Mouse (Mus musculus) stomach, embryonic 15.5 days (tissue): Measurements from ENCODE around the gene Pla2g4a. TPM values are rescaled to one million over a fixed set of nuclear protein-coding genes. Genes with fewer than 3 reads are reported as not detected.

Experiments used
- ATAC-seq: fragments of 200-750 bp; cut with Nextera tagmentation; 2 replicates; pipeline ENCODE4 v1.8.0; 2017; ENCODE audit warnings: low read depth, moderate number of reproducible peaks, moderate TSS enrichment; ENCODE audit not compliant: insufficient read depth, low FRiP score
- H3K27ac ChIP-seq: fragments of 300-500 bp; sonication (generic); 2 replicates; pipeline ENCODE4 v1.5.1; 2015; ENCODE audit warnings: mild to moderate bottlenecking, inconsistent platforms
- H3K27me3 ChIP-seq: fragments of 300-500 bp; sonication (generic); replicated peaks from 2 replicates; pipeline ENCODE4 v1.6.1; 2015; ENCODE audit warnings: inconsistent platforms
- H3K36me3 ChIP-seq: fragments of 300-500 bp; sonication (generic); 2 replicates; pipeline ENCODE4 v1.6.1; 2015; ENCODE audit warnings: inconsistent platforms
- H3K4me1 ChIP-seq: fragments of 300-500 bp; sonication (generic); 2 replicates; pipeline ENCODE4 v1.6.1; 2015; ENCODE audit warnings: inconsistent platforms
- H3K4me2 ChIP-seq: fragments of 300-500 bp; sonication (generic); 2 replicates; pipeline ENCODE4 v1.6.1; 2015; ENCODE audit warnings: mild to moderate bottlenecking, inconsistent platforms
- H3K4me3 ChIP-seq: fragments of 300-500 bp; sonication (generic); replicated peaks from 2 replicates; pipeline ENCODE4 v1.5.1; 2015; ENCODE audit warnings: inconsistent platforms
- H3K9ac ChIP-seq: fragments of 300-500 bp; sonication (generic); 2 replicates; pipeline ENCODE4 v1.6.1; 2015; ENCODE audit warnings: inconsistent platforms
- H3K9me3 ChIP-seq: fragments of 300-500 bp; sonication (generic); 2 replicates; pipeline ENCODE4 v1.6.1; 2016; ENCODE audit warnings: inconsistent platforms
- WGBS: fragments of 180-500 bp; shearing (Covaris S2); methylation state at CpG from one replicate; pipeline ENCODE4 v1.1.7; 2015; 5-methylcytosine and 5-hydroxymethylcytosine counted together
- polyA plus RNA-seq: library from polyadenylated mRNA; unstranded; fragments of >200 nt; fragmentation: Nextera tagmentation; extraction: Ambion mirVana; gene quantifications from 2 replicates; pipeline ENCODE4 v1.2.1, GENCODE M21; 2015

Pla2g4a gene
- polyA plus RNA-seq, 1 experiment from 2014 or later: 35.5 TPM

DNA sequence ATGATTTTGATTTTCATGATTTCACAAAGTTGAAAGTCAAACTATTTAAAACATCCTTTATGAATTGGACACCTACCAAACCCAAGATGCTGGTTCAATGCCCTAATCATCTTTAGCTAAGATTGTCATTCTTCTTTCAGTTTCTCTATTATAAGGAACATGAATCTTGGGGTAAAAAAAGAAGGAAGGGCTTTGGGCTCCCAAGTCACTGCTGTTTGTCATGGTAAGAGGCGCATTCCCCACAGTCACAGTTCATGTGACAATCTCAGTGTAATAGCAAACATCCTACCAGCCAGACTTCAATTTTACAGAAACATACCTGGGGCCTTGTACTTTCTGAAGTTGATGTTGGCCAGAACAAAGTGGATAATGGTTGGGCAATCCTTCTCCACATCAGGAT, 119.2 kb downstream of the Pla2g4a start:
- Histone ChIP-seq H3K27me3 (no peaks in the 10 kb centered on the region), H3K4me1 (no peaks in the 10 kb centered on the region), H3K27ac (no peak overlapping the region), H3K36me3 (0 out of 2 replicates have a peak, but pooled peaks cover 2% of the 10 kb centered on the region), H3K4me2 (no peak overlapping the region), H3K9me3 (no peaks in the 10 kb centered on the region), H3K9ac (no peak overlapping the region), H3K4me3 (no peak overlapping the region)
- no peak for ATAC-seq
- WGBS: 97% methylated on average over 1 of the region's 1 CpGs

DNA sequence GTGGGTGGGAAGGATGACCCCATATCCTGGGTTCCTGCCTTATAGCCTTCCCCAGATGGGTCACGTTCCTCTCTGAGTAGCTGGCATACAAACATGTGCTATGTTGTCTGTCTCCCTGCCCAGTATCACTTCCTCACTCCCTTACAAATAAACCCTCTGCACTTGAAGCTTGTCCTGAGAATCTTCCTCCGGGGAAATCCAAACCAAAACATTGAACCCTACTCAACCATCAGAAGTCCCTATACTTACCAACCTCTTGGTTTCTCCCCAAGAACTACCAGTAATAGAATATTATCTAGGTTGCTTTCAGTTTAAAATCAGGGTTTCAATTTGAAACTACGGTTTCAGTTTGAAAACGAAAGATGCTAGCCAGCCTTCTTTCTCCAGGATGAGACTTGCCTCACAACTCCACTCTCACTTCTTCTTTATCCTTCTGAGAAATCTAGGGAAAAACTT, 120.1 kb downstream of the Pla2g4a start:
- H3K9ac ChIP-seq: no peak overlapping the region
- 88% methylated on average over 4 of the region's 4 CpGs for WGBS
- no peaks in the 10 kb centered on the region for H3K27me3 ChIP-seq
- no peak for ATAC-seq
- no peaks in the 10 kb centered on the region for H3K9me3 ChIP-seq
- no peak overlapping the region for H3K4me2 ChIP-seq
- H3K4me1 ChIP-seq: no peaks in the 10 kb centered on the region
- H3K4me3 ChIP-seq: no peak overlapping the region
- 0 out of 2 replicates have a peak, but pooled peaks cover 2% of the 10 kb centered on the region for H3K36me3 ChIP-seq
- no peak overlapping the region for H3K27ac ChIP-seq

DNA sequence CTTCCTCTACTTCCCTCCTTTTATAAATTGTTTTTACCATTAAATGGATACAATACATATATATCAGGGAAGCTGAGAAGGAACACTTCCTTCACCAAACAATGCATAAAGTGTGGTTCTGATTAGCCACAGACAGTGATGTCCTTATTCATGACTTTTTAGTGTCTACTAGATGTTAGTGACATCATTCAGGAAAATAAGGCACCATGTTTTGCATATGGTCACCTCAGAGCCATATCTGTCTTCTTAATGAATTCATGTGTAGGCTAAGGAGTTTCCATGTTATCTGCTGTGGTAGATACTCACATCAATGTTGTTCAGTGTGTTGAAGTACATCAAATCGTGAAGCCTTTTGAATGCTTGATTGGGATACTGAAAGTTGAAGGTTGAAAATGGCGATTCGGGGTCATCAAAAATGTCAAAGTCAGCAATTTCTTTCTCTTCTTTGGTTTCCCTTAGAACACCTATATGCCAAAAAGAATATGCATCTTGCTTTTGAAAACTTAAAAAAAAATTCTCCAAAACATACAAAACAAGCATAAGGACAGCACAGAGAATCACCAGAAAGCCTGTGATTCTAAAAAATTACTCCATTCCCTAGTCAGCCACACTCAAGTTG, 120.7 kb downstream of the Pla2g4a start:
- Histone ChIP-seq H3K9ac (no peak overlapping the region), H3K27ac (no peak overlapping the region), H3K9me3 (no peaks in the 10 kb centered on the region), H3K4me1 (no peaks in the 10 kb centered on the region), H3K36me3 (0 out of 2 replicates have a peak, but pooled peaks cover 2% of the 10 kb centered on the region), H3K27me3 (no peaks in the 10 kb centered on the region), H3K4me3 (no peak overlapping the region), H3K4me2 (no peak overlapping the region)
- no peak for ATAC-seq
- 95% methylated on average over 3 of the region's 3 CpGs for whole genome bisulfite sequencing

DNA sequence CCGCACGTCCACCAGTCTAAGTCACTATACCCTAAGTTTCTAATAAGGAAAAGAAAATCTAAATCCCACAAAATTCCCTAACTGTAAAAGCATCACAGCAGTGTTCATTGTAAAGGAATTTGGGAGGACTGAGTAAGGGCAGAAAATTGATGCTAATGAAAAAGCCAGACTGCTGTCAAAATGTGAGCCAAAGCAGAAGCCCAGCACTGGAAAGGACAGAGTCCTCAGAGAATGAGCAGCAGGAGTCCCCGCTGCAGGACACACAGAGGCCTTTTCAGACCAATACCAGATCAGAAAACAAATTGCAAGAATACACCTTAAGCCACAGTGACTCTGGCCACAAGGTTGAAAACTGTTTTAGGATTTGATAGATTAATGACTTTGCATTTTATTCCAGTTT, 124.6 kb downstream of the Pla2g4a start:
- Histone ChIP-seq H3K36me3 (0 out of 2 replicates have a peak, but pooled peaks cover 2% of the 10 kb centered on the region), H3K4me3 (no peak overlapping the region), H3K27ac (no peak overlapping the region), H3K27me3 (no peaks in the 10 kb centered on the region), H3K9ac (no peak overlapping the region), H3K4me2 (no peak overlapping the region), H3K4me1 (no peaks in the 10 kb centered on the region), H3K9me3 (no peaks in the 10 kb centered on the region)
- 61% methylated on average over 3 of the region's 3 CpGs for WGBS
- ATAC-seq: peak; percentile 66; the same call in 1 of the 2 replicates

DNA sequence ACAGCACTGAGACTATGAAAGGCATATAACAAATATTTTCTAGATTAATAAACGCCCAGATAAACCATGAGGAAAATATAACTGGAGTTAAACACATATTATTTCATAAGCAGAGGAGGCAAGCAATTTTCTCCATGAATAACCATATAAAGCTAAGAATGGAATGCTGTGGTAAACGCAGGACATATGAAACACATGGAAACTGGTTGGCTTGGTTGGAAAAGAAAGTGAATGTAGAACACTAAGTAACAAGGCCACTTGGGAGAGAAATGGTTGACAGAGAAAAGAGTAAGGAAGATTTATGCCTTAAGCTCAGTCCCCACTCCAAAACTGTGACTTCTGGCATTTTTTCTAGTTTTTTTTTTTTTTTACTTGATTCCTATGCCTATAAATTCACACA, 127.2 kb downstream of the Pla2g4a start:
- ATAC-seq: no peak
- H3K9me3 ChIP-seq: no peaks in the 10 kb centered on the region
- no peaks in the 10 kb centered on the region for H3K36me3 ChIP-seq
- no peak overlapping the region for H3K9ac ChIP-seq
- 70% methylated on average over 2 of the region's 2 CpGs for WGBS
- H3K4me2 ChIP-seq: no peak overlapping the region
- H3K27ac ChIP-seq: no peak overlapping the region
- no peaks in the 10 kb centered on the region for H3K4me1 ChIP-seq
- no peaks in the 10 kb centered on the region for H3K27me3 ChIP-seq
- no peak overlapping the region for H3K4me3 ChIP-seq

DNA sequence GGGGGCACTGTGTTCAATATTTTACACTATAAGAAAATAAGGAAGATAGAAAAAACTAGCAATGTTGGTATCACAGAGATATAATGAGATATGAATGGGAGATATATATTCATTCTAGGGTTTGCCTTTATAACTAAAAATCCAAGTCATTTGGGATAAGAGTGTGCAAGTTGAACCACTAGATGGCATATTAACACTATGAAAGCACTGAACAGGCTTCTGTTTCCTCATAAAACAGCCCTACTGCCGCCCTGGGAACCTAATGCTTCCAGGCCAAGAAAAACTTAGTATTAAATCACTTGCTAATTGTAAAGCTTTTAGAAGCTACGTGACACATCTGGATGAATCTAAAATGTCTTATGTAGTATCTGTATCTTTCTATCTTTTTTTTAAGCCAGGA, 128.1 kb downstream of the Pla2g4a start:
- ATAC-seq: no peak
- Histone ChIP-seq H3K36me3 (no peaks in the 10 kb centered on the region), H3K4me2 (no peak overlapping the region), H3K9ac (no peak overlapping the region), H3K27ac (no peak overlapping the region), H3K27me3 (no peaks in the 10 kb centered on the region), H3K9me3 (no peaks in the 10 kb centered on the region), H3K4me1 (no peaks in the 10 kb centered on the region), H3K4me3 (no peak overlapping the region)
- WGBS: 13% methylated on average over 2 of the region's 2 CpGs

DNA sequence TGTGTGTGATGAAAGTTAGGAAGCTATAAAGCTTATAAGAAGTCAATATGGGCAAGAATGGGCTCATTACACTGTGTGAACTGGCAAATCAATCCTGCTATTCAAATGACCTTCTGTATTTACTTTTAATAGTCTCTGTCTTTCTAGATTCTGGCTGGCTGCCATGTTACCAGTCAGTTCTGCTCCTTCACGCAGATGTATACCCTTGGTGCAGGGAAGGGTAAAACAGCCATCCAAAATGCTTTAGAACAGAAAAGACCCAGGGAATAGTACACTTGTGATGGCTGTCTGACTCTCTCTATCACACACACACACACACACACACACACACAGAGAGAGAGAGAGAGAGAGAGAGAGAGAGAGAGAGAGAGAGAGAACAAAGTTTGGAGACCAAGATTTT, 128.6 kb downstream of the Pla2g4a start:
- WGBS: 76% methylated on average over 1 of the region's 1 CpGs
- no peak overlapping the region for H3K9ac ChIP-seq
- ATAC-seq: no peak

DNA sequence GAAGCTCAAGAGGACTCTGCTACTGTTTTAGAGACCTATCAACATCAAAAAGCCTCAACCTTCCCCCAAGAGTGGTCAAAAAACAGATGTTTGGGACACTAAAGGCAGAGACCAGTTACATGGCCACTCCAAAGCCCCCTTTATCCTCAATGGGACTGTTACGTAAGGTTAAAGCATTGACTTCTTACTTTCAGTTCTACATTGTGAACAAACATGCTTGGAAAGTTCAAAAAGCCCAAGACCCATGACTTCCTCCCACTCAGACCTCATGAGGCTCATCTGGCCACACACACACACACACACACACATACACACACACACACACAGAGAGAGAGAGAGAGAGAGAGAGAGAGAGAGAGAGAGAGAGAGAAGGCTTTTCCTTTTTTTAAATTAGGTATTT, 130.0 kb downstream of the Pla2g4a start:
- H3K4me1 ChIP-seq: no peaks in the 10 kb centered on the region
- no peaks in the 10 kb centered on the region for H3K36me3 ChIP-seq
- no peak overlapping the region for H3K9ac ChIP-seq
- H3K27me3 ChIP-seq: no peaks in the 10 kb centered on the region
- H3K9me3 ChIP-seq: no peaks in the 10 kb centered on the region
- no peak overlapping the region for H3K4me2 ChIP-seq
- H3K4me3 ChIP-seq: no peak overlapping the region
- no peak overlapping the region for H3K27ac ChIP-seq
- WGBS: 85% methylated on average over 1 of the region's 1 CpGs
- ATAC-seq: no peak

More for the DNA sequence above, 128.6 kb downstream of the Pla2g4a start:
- Histone ChIP-seq H3K4me3 (no peak overlapping the region), H3K9me3 (no peaks in the 10 kb centered on the region), H3K27ac (no peak overlapping the region), H3K36me3 (no peaks in the 10 kb centered on the region), H3K4me2 (no peak overlapping the region), H3K27me3 (no peaks in the 10 kb centered on the region), H3K4me1 (no peaks in the 10 kb centered on the region)

DNA sequence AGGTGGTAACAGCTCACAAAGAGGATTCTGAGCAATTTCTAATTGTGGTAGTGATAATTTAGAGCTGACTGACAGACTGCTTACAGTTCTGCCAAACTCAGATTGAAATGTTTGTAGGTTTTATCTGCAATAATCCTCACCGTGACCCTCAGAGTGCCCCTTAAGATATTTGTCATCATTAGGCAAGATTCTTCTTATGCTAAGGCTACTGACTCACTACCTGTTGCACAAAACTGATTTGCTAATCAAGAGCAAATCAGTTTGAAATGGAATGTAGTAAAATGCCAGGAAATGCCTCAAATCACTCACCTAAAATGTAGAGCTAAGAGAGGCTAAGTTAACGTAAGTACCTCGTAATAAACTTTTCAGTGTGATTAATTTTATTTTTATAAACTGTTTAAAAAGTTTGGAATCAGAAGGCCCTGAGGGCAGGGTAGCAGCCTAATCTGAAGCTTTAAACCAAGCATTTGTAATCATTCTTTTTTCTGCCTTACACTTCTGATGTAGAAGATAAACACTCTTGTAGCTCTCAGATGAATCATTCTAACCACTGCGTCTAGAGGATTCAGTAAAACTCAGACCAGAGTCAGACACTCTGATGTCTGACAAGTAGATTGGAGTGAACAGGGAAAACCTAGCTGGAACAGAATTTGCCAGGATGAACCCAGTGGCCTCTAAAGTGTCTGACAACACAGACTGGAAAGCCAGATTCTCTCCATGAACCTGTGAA, 147.3 kb downstream of the Pla2g4a start:
- Histone ChIP-seq H3K4me1 (no peaks in the 10 kb centered on the region), H3K4me2 (no peak overlapping the region), H3K4me3 (no peak overlapping the region), H3K9ac (no peak overlapping the region), H3K27me3 (no peaks in the 10 kb centered on the region), H3K36me3 (no peaks in the 10 kb centered on the region), H3K9me3 (no peaks in the 10 kb centered on the region), H3K27ac (no peak overlapping the region)
- 33% methylated on average over 4 of the region's 4 CpGs for WGBS
- ATAC-seq: no peak

DNA sequence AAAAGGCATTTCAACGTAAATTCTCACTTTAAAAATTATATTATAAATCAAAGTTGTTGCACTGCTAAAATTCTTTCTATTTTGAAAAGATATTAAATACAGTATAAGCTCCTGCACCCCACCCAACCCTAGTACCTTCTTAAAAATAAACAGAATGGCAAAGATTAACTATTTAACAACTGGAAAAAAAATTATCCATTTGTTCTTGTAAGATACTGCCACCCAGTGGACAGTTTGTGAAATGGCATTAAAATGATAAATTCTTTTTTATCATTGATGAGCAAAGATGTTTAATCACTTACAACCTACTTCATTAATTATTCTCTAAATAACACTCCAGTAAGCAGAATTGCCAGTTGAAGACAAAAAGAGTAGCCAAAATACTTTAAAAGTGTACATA, 151.6 kb downstream of the Pla2g4a start:
- H3K27ac ChIP-seq: no peak overlapping the region
- H3K9ac ChIP-seq: no peak overlapping the region
- H3K36me3 ChIP-seq: no peaks in the 10 kb centered on the region
- H3K9me3 ChIP-seq: no peaks in the 10 kb centered on the region
- H3K4me3 ChIP-seq: no peak overlapping the region
- H3K4me1 ChIP-seq: no peaks in the 10 kb centered on the region
- H3K4me2 ChIP-seq: no peak overlapping the region
- ATAC-seq: no peak
- H3K27me3 ChIP-seq: no peaks in the 10 kb centered on the region
- WGBS: 68% methylated on average over 1 of the region's 1 CpGs
